Mouse (Mus musculus) liver, adult 2 months (tissue): ENCODE measurements around the gene Strn4. TPM values are rescaled to one million over a fixed set of nuclear protein-coding genes. Genes with fewer than 3 reads are reported as not detected.

Source experiments
- DNase-seq: peaks from one replicate; pipeline ENCODE4 v3.0.0-alpha.2; 2011; ENCODE audit warnings: low read depth, low spot score; ENCODE audit errors: extremely low read depth
- H3K27ac ChIP-seq: fragments of 200-500 bp; replicated peaks from 2 replicates; pipeline ENCODE4 v1.5.1; 2012; ENCODE audit warnings: low read depth, mild to moderate bottlenecking, control low read depth, inconsistent platforms, low read length; ENCODE audit not compliant: insufficient read depth
- H3K27me3 ChIP-seq: fragments of 200-500 bp; 2 replicates; pipeline ENCODE4 v1.6.1; 2012; ENCODE audit warnings: mild to moderate bottlenecking, moderate library complexity, low read length, inconsistent platforms; ENCODE audit not compliant: control insufficient read depth, insufficient read depth
- H3K36me3 ChIP-seq: fragments of 200-500 bp; 2 replicates; pipeline ENCODE4 v1.6.1; 2012; ENCODE audit warnings: low read length, inconsistent platforms; ENCODE audit not compliant: control insufficient read depth, insufficient read depth
- H3K4me1 ChIP-seq: fragments of 200-500 bp; 2 replicates; pipeline ENCODE4 v1.6.1; 2011; ENCODE audit warnings: low read length; ENCODE audit not compliant: control insufficient read depth, insufficient read depth
- H3K4me3 ChIP-seq: fragments of 200-500 bp; 2 replicates; pipeline ENCODE4 v1.5.1; 2011; ENCODE audit warnings: low read depth, mild to moderate bottlenecking, control low read depth, low read length, moderate library complexity; ENCODE audit not compliant: insufficient read depth
- H3K79me2 ChIP-seq: fragments of 200-500 bp; 2 replicates; pipeline ENCODE4 v1.6.1; 2012; ENCODE audit warnings: inconsistent platforms, mild to moderate bottlenecking, low read length, moderate library complexity; ENCODE audit not compliant: control insufficient read depth, insufficient read depth
- H3K9ac ChIP-seq: fragments of 200-500 bp; 2 replicates; pipeline ENCODE4 v1.6.1; 2012; ENCODE audit warnings: low read depth, mild to moderate bottlenecking, control low read depth, inconsistent platforms, low read length
- CTCF ChIP-seq: fragments of 200-500 bp; IDR thresholded peaks from 2 replicates; pipeline ENCODE4 v1.5.1; 2011; ENCODE audit warnings: low read depth, low read length, control low read depth
- POLR2A ChIP-seq: fragments of 200-500 bp; IDR thresholded peaks from 2 replicates; pipeline ENCODE4 v1.6.1; 2011; ENCODE audit warnings: low read length, control low read depth; ENCODE audit not compliant: insufficient read depth; ENCODE audit errors: extremely low read depth
- WGBS: fragments of 180-500 bp; shearing (Covaris S2); methylation state at CpG from one replicate; pipeline ENCODE4 v1.1.7; 2018; 5-methylcytosine and 5-hydroxymethylcytosine counted together
- polyA plus RNA-seq: library from polyadenylated mRNA; depleted of rRNA; stranded (reverse); fragments of >200 nt; gene quantifications from 2 replicates; pipeline ENCODE4 v1.2.3, GENCODE M21; 2012
- total RNA-seq: library from RNA; depleted of rRNA; stranded (reverse); fragments of >200 nt; gene quantifications from 2 replicates; pipeline ENCODE4 v1.2.3, GENCODE M21; 2014

The Strn4 gene
- total and polyA plus RNA-seq, 2 experiments: 18.7 to 52.7 TPM

DNA sequence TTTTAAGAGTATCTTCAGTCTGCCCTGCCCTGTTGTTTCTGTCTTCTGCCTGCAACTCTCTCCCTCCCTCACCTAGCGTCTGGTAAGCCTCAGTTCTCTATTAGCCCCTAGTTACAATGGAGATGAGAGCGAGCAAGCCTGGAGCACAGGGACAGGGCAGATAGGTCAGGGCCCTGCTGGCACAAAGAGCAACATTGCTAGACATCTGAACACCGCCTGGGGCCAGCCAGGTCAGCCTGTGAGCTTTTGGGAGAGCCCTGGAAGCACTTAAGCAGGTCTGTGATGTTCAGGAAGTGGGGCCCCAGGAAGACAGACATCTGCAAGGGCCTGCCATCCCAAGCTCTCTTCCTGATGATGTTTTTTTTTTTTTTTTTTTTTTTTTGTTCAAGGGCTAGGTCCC, 5.4 kb downstream of the Strn4 start:
- TF ChIP-seq CTCF: no peak
- no peak for TF ChIP-seq POLR2A
- no peak overlapping the region for H3K9ac ChIP-seq
- peak; percentile 46 for DNase-seq
- H3K27me3 ChIP-seq: no peaks in the 10 kb centered on the region
- no peak overlapping the region for H3K4me3 ChIP-seq
- H3K79me2 ChIP-seq: peaks cover 51% of the 10 kb centered on the region
- H3K4me1 ChIP-seq: peaks cover 30% of the 10 kb centered on the region
- no peak overlapping the region for H3K27ac ChIP-seq
- WGBS: 19% methylated on average over 3 of the region's 3 CpGs
- peaks cover 7% of the 10 kb centered on the region; the same call in 1 of the 2 replicates for H3K36me3 ChIP-seq

GRCm38 (mm10) chr7:16821669-16822101, 6.0 kb downstream of the Strn4 start:
- H3K9ac ChIP-seq: no peak overlapping the region
- peaks cover 30% of the 10 kb centered on the region for H3K4me1 ChIP-seq
- H3K36me3 ChIP-seq: peaks cover 7% of the 10 kb centered on the region; the same call in 1 of the 2 replicates
- TF ChIP-seq CTCF (no peak), POLR2A (no peak)
- no peak for DNase-seq
- no peaks in the 10 kb centered on the region for H3K27me3 ChIP-seq
- 81% methylated on average over 4 of the region's 4 CpGs for WGBS
- H3K79me2 ChIP-seq: peaks cover 45% of the 10 kb centered on the region
- H3K27ac ChIP-seq: no peak overlapping the region
- H3K4me3 ChIP-seq: no peak overlapping the region

- peaks cover 9% of the 10 kb centered on the region; the same call in 1 of the 2 replicates for H3K36me3 ChIP-seq
- H3K4me1 ChIP-seq: peaks cover 18% of the 10 kb centered on the region
- H3K27ac ChIP-seq: no peak overlapping the region
Measured at GRCm38 (mm10) chr7:16823734-16824133, 8.0 kb downstream of the Strn4 start.

GRCm38 (mm10) chr7:16825785-16826184, 10.1 kb downstream of the Strn4 start:
- Histone ChIP-seq H3K4me3 (no peak overlapping the region), H3K79me2 (peaks cover 16% of the 10 kb centered on the region; the same call in 1 of the 2 replicates), H3K9ac (no peak overlapping the region), H3K27me3 (no peaks in the 10 kb centered on the region), H3K27ac (no peak overlapping the region), H3K4me1 (peaks cover 8% of the 10 kb centered on the region), H3K36me3 (peaks cover 18% of the 10 kb centered on the region; the same call in 1 of the 2 replicates)
- DNase-seq: no peak
- TF ChIP-seq CTCF (no peak; the same call in 1 of the 2 replicates), POLR2A (no peak)
- 84% methylated on average over 10 of the region's 10 CpGs for WGBS

More at GRCm38 (mm10) chr7:16823734-16824133, 8.0 kb downstream of the Strn4 start:
- 86% methylated on average over 5 of the region's 5 CpGs for WGBS
- peaks cover 26% of the 10 kb centered on the region; the same call in 1 of the 2 replicates for H3K79me2 ChIP-seq
- no peak overlapping the region for H3K9ac ChIP-seq
- H3K4me3 ChIP-seq: no peak overlapping the region
- H3K27me3 ChIP-seq: no peaks in the 10 kb centered on the region
- no peak for DNase-seq
- TF ChIP-seq CTCF (no peak), POLR2A (no peak)

DNA sequence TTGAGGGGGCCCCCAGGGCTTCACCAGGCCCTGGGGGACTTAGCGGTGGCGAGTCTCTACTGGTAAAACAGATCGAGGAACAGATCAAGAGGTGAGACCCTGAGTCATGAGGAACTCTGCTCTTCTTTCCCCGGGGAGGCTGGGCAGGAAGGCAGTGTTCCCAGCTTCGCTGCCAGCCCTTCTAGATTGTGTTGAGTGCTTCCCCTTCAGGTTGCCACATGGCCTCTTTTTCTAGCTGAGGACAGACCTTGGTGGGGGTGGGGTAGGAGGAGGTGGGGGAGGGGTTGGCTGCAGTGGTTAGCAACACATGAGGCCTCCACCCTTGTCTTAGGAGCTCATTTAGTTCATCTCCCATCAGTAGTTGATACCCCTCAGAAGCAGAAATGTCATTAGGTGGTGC, 10.9 kb downstream of the Strn4 start:
- no peak overlapping the region for H3K27ac ChIP-seq

DNA sequence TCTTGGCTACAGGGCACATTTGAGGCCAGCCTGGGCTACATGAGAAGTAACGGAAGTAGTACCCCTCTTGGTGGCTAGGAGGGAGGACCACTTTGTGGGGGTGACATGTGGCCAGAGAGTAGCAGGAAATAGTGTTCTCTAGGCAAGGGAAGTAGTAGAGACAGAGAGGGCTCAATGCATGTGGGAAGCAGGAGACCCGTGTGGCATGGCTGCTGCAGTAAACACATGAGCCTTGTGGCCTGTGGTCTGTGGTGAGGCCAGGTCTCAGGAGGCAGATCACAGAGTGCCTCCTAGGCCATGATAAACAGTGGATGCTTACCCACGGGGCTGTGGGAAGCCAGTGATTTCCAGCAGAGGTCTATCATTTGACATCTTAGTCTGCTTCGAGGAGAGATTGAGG, 11.6 kb downstream of the Strn4 start:
- Histone ChIP-seq H3K36me3 (peaks cover 22% of the 10 kb centered on the region), H3K4me1 (no peaks in the 10 kb centered on the region), H3K79me2 (peaks cover 8% of the 10 kb centered on the region; the same call in 1 of the 2 replicates), H3K27ac (no peak overlapping the region), H3K4me3 (no peak overlapping the region), H3K9ac (no peak overlapping the region), H3K27me3 (no peaks in the 10 kb centered on the region)
- TF ChIP-seq POLR2A (no peak), CTCF (no peak)
- 78% methylated on average over 4 of the region's 4 CpGs for WGBS
- DNase-seq: no peak

More for the DNA sequence above, 10.9 kb downstream of the Strn4 start:
- Histone ChIP-seq H3K4me3 (no peak overlapping the region), H3K27me3 (no peaks in the 10 kb centered on the region), H3K36me3 (peaks cover 19% of the 10 kb centered on the region; the same call in 1 of the 2 replicates), H3K4me1 (no peaks in the 10 kb centered on the region), H3K79me2 (peaks cover 11% of the 10 kb centered on the region; the same call in 1 of the 2 replicates), H3K9ac (no peak overlapping the region)
- no peak for DNase-seq
- TF ChIP-seq POLR2A (no peak), CTCF (no peak)
- WGBS: 82% methylated on average over 5 of the region's 5 CpGs
